In the genomic region with DNA sequence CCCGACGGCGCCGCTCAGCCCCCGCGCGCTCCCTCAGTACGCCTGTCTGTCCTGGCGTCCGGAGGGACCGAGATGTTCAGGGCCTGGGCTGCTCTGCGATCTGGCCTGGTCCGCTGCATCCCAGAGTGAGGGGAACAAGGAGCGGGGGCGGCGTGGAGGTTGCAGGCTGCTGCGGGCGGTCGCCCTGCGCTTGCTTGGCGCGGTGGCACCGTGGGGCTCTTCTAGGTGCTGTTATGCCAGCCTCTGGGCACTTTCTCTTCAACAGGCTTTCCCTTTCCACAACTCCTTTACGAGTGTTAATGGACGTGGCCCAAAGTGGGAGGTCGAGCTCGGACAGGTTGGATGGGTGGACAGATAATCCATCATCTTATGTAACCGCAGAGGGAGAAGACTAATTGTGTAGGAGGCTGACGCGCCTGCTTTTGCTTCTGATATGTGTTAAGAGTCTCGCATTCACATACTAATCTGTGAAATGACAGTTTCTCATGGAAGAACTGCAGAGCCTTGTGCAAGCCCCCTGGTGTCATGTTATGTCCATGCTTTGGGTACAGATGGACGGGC, we compare ENCODE assay signal across 8 mouse cellular contexts. TPM values are rescaled to one million over a fixed set of nuclear protein-coding genes. Genes with fewer than 3 reads are reported as not detected.
A peak's percentile ranks its signal among the peaks of the same experiment; 100 is the strongest.
DNase-seq lines count a peak whose midpoint lies in the region; ATAC-seq and TF ChIP-seq lines count a peak whose summit lies in the region.

No protein-coding gene starts in this region.

- no peak for TF ChIP-seq POLR2A in MEL (IDR thresholded peaks at IDR 0.05; ENCODE audit: control insufficient read depth in 1 of 2, insufficient read depth in 1 of 2, low read depth in 1 of 2, low read length in 2 of 2, poor library complexity in 1 of 2)

- ATAC-seq in embryonic facial prominence, embryonic 13.5 days (ENCODE audit: insufficient number of reproducible peaks, insufficient read depth, low FRiP score, low TSS enrichment, low read depth), result no peak
- ATAC-seq in inflammation-experienced regulatory T-cells, adult 6 months, result peak; percentile 12
- no peak for ATAC-seq in stomach, postnatal 0 days (ENCODE audit: low FRiP score, low TSS enrichment)

- TF ChIP-seq EP300 in MEL (IDR thresholded peaks at IDR 0.05; ENCODE audit: low read depth in 1 of 2, low read length in 2 of 2), result no peak; a peak in 2 of 4 replicates
- TF ChIP-seq EP300 in stomach, postnatal 0 days (optimal IDR thresholded peaks at IDR 0.05), result no peak

- H3K27ac ChIP-seq in MEL (ENCODE audit: control insufficient read depth, low read depth, low read length), result peak overlapping the region; percentile 32
- H3K27ac ChIP-seq in embryonic facial prominence, embryonic 13.5 days, result no peak overlapping the region
- peak overlapping the region; percentile 85 for H3K27ac ChIP-seq in stomach, postnatal 0 days (replicated peaks)

- H3K79me2 ChIP-seq in MEL (ENCODE audit: control insufficient read depth, insufficient read depth, low read length, poor library complexity), result peaks cover 24% of the 10 kb centered on the region

- TF ChIP-seq RAD21 in MEL (IDR thresholded peaks at IDR 0.05; ENCODE audit: low read depth, low read length), result no peak; the same call in 1 of the 2 replicates

- peaks cover 0 to 15% of the 10 kb centered on the region in 2 experiments; a peak in 2 of 4 replicates for H3K36me3 ChIP-seq in MEL (ENCODE audit: control insufficient read depth in 1 of 2, insufficient read depth in 2 of 2, low read length in 2 of 2)
- H3K36me3 ChIP-seq in embryonic facial prominence, embryonic 13.5 days, result no peaks in the 10 kb centered on the region
- no peaks in the 10 kb centered on the region for H3K36me3 ChIP-seq in stomach, postnatal 0 days (ENCODE audit: control insufficient read depth, insufficient read depth, low read length)

- WGBS in embryonic facial prominence, embryonic 13.5 days, result 6% methylated on average over 32 of the region's 32 CpGs
- 3% methylated on average over 30 of the region's 32 CpGs for WGBS in stomach, postnatal 0 days

- H3K4me1 ChIP-seq in MEL (ENCODE audit: control insufficient read depth in 1 of 2, insufficient read depth in 2 of 2, low read length in 2 of 2), result peaks cover 6 to 23% of the 10 kb centered on the region in 2 experiments; a peak in 3 of 4 replicates
- H3K4me1 ChIP-seq in embryonic facial prominence, embryonic 13.5 days, result peaks cover 68% of the 10 kb centered on the region
- H3K4me1 ChIP-seq in stomach, postnatal 0 days (replicated peaks; ENCODE audit: control insufficient read depth, insufficient read depth), result peaks cover 16% of the 10 kb centered on the region

- peak overlapping the region; percentile 96 for H3K4me2 ChIP-seq in embryonic facial prominence, embryonic 13.5 days
- H3K4me2 ChIP-seq in stomach, postnatal 0 days (replicated peaks; ENCODE audit: low read depth), result peak overlapping the region; percentile 94

- H3K27me3 ChIP-seq in MEL (ENCODE audit: control insufficient read depth in 1 of 2, insufficient read depth in 2 of 2, low read length in 2 of 2), result no peaks in the 10 kb centered on the region
- peaks cover 4% of the 10 kb centered on the region; the same call in 1 of the 2 replicates for H3K27me3 ChIP-seq in embryonic facial prominence, embryonic 13.5 days
- no peaks in the 10 kb centered on the region for H3K27me3 ChIP-seq in stomach, postnatal 0 days (ENCODE audit: control insufficient read depth, insufficient read depth, low read length)

- peak overlapping the region; percentile 74 for H3K9ac ChIP-seq in MEL (ENCODE audit: control insufficient read depth, low read depth, low read length, poor library complexity, severe bottlenecking)
- peak overlapping the region; percentile 87 for H3K9ac ChIP-seq in embryonic facial prominence, embryonic 13.5 days
- H3K9ac ChIP-seq in stomach, postnatal 0 days (ENCODE audit: low read length), result peak overlapping the region; percentile 92

- DNase-seq in left cerebral cortex, adult 18-20 months (ENCODE audit: low spot score in 2 of 2), result peak; percentile 50 to 59
- DNase-seq in left cerebral cortex, postnatal 10 days (ENCODE audit: extremely low spot score in 1 of 2, low spot score in 2 of 2), result no peak
- peak; percentile 77 for DNase-seq in MEL (ENCODE audit: low read depth, low spot score)
- DNase-seq in lung, postnatal 36 days, result peak; percentile 33
- DNase-seq in stomach, postnatal 0 days (ENCODE audit: low spot score), result peak; percentile 46
- DNase-seq in left cerebral cortex, adult 9 months (ENCODE audit: low spot score in 2 of 2), result no peak

- no peaks in the 10 kb centered on the region for H3K9me3 ChIP-seq in MEL (replicated peaks; ENCODE audit: insufficient read depth, low read length)
- no peaks in the 10 kb centered on the region for H3K9me3 ChIP-seq in embryonic facial prominence, embryonic 13.5 days
- no peaks in the 10 kb centered on the region for H3K9me3 ChIP-seq in stomach, postnatal 0 days (ENCODE audit: control insufficient read depth, low read length)

- intact Hi-C loops in left cerebral cortex, postnatal 10 days (cut with DNase I), result loop anchor here (5.0 kb wide), 1 partner anchor 36 kb away; no protein-coding TSS in a partner anchor

- TF ChIP-seq CTCF in MEL (IDR thresholded peaks at IDR 0.05 in 2 of 3, conservative IDR thresholded peaks at IDR 0.05 in 1 of 3; ENCODE audit: control insufficient read depth in 1 of 3, insufficient read depth in 1 of 3, low read depth in 2 of 3, low read length in 3 of 3, poor library complexity in 1 of 3, severe bottlenecking in 1 of 3), result no peak; a peak in 1 of 6 replicates
- peak; percentile 50 for TF ChIP-seq CTCF in stomach, postnatal 0 days (IDR thresholded peaks at IDR 0.05; ENCODE audit: low read depth)

- H3K4me3 ChIP-seq in MEL (ENCODE audit: control insufficient read depth in 1 of 2, insufficient read depth in 1 of 2, low read depth in 2 of 2, low read length in 2 of 2), result peak overlapping the region; percentile 63 to 78
- H3K4me3 ChIP-seq in embryonic facial prominence, embryonic 13.5 days, result peak overlapping the region; percentile 65
- peak overlapping the region; percentile 84 for H3K4me3 ChIP-seq in stomach, postnatal 0 days (ENCODE audit: low read depth, low read length)

TF ChIP-seq in MEL, 35 proteins besides CTCF, POLR2A, EP300 and RAD21:
- TF ChIP-seq NELFE (IDR thresholded peaks at IDR 0.05; ENCODE audit: low read depth, low read length) (no peak), NRF1 (IDR thresholded peaks at IDR 0.05; ENCODE audit: insufficient read depth, low read depth, low read length, poor library complexity, severe bottlenecking) (0 out of 2 replicates have a peak, but pooled peaks have one; percentile 21), MAX (IDR thresholded peaks at IDR 0.05; ENCODE audit: low read length) (peak; percentile 26; the same call in 1 of the 2 replicates), KAT2A (conservative IDR thresholded peaks at IDR 0.05; ENCODE audit: low read depth, low read length) (no peak), USF1 (IDR thresholded peaks at IDR 0.05; ENCODE audit: low read depth, low read length) (no peak), ETS1 (IDR thresholded peaks at IDR 0.05; ENCODE audit: low read depth, low read length) (no peak), ELF1 (IDR thresholded peaks at IDR 0.05; ENCODE audit: low read depth, low read length) (no peak), JUND (IDR thresholded peaks at IDR 0.05; ENCODE audit: low read depth, low read length) (no peak), ZNF384 (IDR thresholded peaks at IDR 0.05; ENCODE audit: low read depth, low read length) (no peak), MAFK (IDR thresholded peaks at IDR 0.05; ENCODE audit: borderline replicate concordance, low read depth, low read length) (no peak), MEF2A (IDR thresholded peaks at IDR 0.05; ENCODE audit: extremely low read depth, insufficient replicate concordance, low read depth, low read length, poor library complexity, severe bottlenecking) (no peak), SIN3A (IDR thresholded peaks at IDR 0.05; ENCODE audit: low read length) (no peak; the same call in 1 of the 2 replicates), HCFC1 (IDR thresholded peaks at IDR 0.05; ENCODE audit: low read depth, low read length) (no peak), TCF12 (IDR thresholded peaks at IDR 0.05; ENCODE audit: low read depth, low read length) (no peak), MAZ (IDR thresholded peaks at IDR 0.05; ENCODE audit: low read depth, low read length) (no peak), TBP (IDR thresholded peaks at IDR 0.05; ENCODE audit: low read depth, low read length) (no peak)

RNA-seq across cellular contexts. Expression of gene Baiap2, which starts 0.9 kb away (rescaled TPM):
- total RNA-seq in left cerebral cortex, adult 18-20 months (2021), result 100 to 1,000 TPM; 220 to 272 TPM
- 100 to 1,000 TPM; 116 to 122 TPM for total RNA-seq in left cerebral cortex, postnatal 10 days (2021)
- total RNA-seq in MEL (2012; rRNA removed), result 31.3 and 32.8 TPM in 2 replicates
- 10 to 100 TPM in 1 of 2 experiments, not detected in 1; 27.5 TPM for polyA plus RNA-seq in MEL (2012; ENCODE audit: insufficient read depth in 1 of 2, insufficient read length in 2 of 2, low read depth in 1 of 2, low replicate concordance in 2 of 2, missing spikeins in 1 of 2)
- polyA plus RNA-seq in embryonic facial prominence, embryonic 13.5 days (2015; fragmentation: Nextera tagmentation; extraction: Ambion mirVana), result 17.5 and 20.0 TPM in 2 replicates
- polyA plus RNA-seq in inflammation-experienced regulatory T-cells, adult 6 months (2017; shearing (Covaris generic)), result 10 to 100 TPM in 1 of 3 experiments, 1 to 10 TPM in 2; 8.1 to 12.1 (median 9.6) TPM
- 35.1 and 39.2 TPM in 2 replicates for polyA plus RNA-seq in stomach, postnatal 0 days (2015; fragmentation: Nextera tagmentation; extraction: Ambion mirVana)

RNA-seq across cellular contexts. Expression of gene Chmp6, which starts 30.3 kb away (rescaled TPM):
- 10 to 100 TPM; 37.1 to 41.8 TPM for total RNA-seq in left cerebral cortex, adult 18-20 months (2021)
- 10 to 100 TPM; 43.0 to 46.9 TPM for total RNA-seq in left cerebral cortex, postnatal 10 days (2021)
- total RNA-seq in MEL (2012; rRNA removed), result 73.8 and 76.7 TPM in 2 replicates
- 10 to 100 TPM in 1 of 2 experiments, not detected in 1; 58.3 TPM for polyA plus RNA-seq in MEL (2012; ENCODE audit: insufficient read depth in 1 of 2, insufficient read length in 2 of 2, low read depth in 1 of 2, low replicate concordance in 2 of 2, missing spikeins in 1 of 2)
- 103 and 104 TPM in 2 replicates for polyA plus RNA-seq in embryonic facial prominence, embryonic 13.5 days (2015; fragmentation: Nextera tagmentation; extraction: Ambion mirVana)
- polyA plus RNA-seq in inflammation-experienced regulatory T-cells, adult 6 months (2017; shearing (Covaris generic)), result 10 to 100 TPM; 43.9 to 55.0 (median 52.0) TPM
- polyA plus RNA-seq in stomach, postnatal 0 days (2015; fragmentation: Nextera tagmentation; extraction: Ambion mirVana), result 84.5 and 85.3 TPM in 2 replicates

Comparison
In these comparisons a context has a peak if more than half of its experiments do, and no peak if none do; other contexts are left out.
1. DNase-seq: peak in left cerebral cortex, adult 18-20 months (2 of 2), MEL (single experiment), lung, postnatal 36 days (single experiment) and stomach, postnatal 0 days (single experiment); none in left cerebral cortex, postnatal 10 days (0 of 2) and left cerebral cortex, adult 9 months (0 of 2).
2. Peak in every context shown above with its lines, with median percentiles within 50 percentile points of each other: H3K4me3 ChIP-seq and H3K9ac ChIP-seq.